Comparison of ENCODE assay signal across 10 mouse cellular contexts in the genomic region with DNA sequence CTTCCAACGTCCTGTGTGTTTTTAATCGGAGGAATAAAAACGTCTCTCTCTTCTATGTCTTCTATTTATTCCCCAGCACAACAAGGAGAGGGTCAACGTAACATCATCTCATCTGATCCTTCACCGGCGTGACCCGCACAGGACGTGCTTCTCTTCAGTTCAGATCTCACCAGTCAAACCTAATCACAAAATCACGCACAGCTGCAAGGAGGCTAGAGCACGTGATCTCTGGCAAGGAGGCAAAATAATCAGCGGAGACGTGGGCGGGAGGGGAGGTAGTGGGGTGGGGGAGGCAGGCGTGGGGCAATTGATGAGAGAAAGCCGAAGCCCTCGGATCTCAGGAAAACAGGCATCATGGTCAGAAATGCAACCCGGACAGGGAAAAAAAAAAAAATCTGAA. TPM values are rescaled to one million over a fixed set of nuclear protein-coding genes. Genes with fewer than 3 reads are reported as not detected.
DNase-seq lines count a peak whose midpoint lies in the region; ATAC-seq lines count a peak whose summit lies in the region.
"Had no signal": no experiment of that assay in that cellular context is flagged by ENCODE, and none has a peak within 500 bp of the region (broad histone marks: within the 10 kb centered on the region; RNA-seq: fewer than 3 reads in every experiment).

No protein-coding gene starts in this region.

- H3K9me3 ChIP-seq in lung, embryonic 15.5 days = no peaks in the 10 kb centered on the region
- H3K9me3 ChIP-seq in hindbrain, embryonic 14.5 days (ENCODE audit: control insufficient read depth, low read length) = no peaks in the 10 kb centered on the region
- H3K9me3 ChIP-seq in stomach, embryonic 14.5 days (ENCODE audit: control insufficient read depth, low read depth, low read length) = no peaks in the 10 kb centered on the region

- H3K36me3 ChIP-seq in lung, embryonic 15.5 days = no peaks in the 10 kb centered on the region
- no peaks in the 10 kb centered on the region for H3K36me3 ChIP-seq in hindbrain, embryonic 14.5 days (replicated peaks; ENCODE audit: control insufficient read depth, insufficient read depth)
- no peaks in the 10 kb centered on the region for H3K36me3 ChIP-seq in stomach, embryonic 14.5 days (ENCODE audit: control insufficient read depth, insufficient read depth, low read length)

- WGBS in lung, embryonic 15.5 days = 13% methylated on average over 17 of the region's 17 CpGs
- WGBS in hindbrain, embryonic 14.5 days = 54% methylated on average over 17 of the region's 17 CpGs
- WGBS in stomach, embryonic 14.5 days = 37% methylated on average over 17 of the region's 17 CpGs

- H3K9ac ChIP-seq in lung, embryonic 15.5 days = 0 out of 2 replicates have a peak overlapping the region, but pooled peaks have one; percentile 9
- H3K9ac ChIP-seq in hindbrain, embryonic 14.5 days = no peak overlapping the region
- H3K9ac ChIP-seq in stomach, embryonic 14.5 days (replicated peaks; ENCODE audit: low read depth, low read length) = no peak overlapping the region

- H3K4me3 ChIP-seq in lung, embryonic 15.5 days = peak overlapping the region; percentile 25
- peak overlapping the region; percentile 12 for H3K4me3 ChIP-seq in hindbrain, embryonic 14.5 days (replicated peaks; ENCODE audit: low read length)
- no peak overlapping the region for H3K4me3 ChIP-seq in stomach, embryonic 14.5 days (ENCODE audit: low read depth, low read length)

- H3K27ac ChIP-seq in lung, embryonic 15.5 days = no peak overlapping the region
- no peak overlapping the region for H3K27ac ChIP-seq in hindbrain, embryonic 14.5 days
- no peak overlapping the region for H3K27ac ChIP-seq in stomach, embryonic 14.5 days (ENCODE audit: low read length)

- no peaks in the 10 kb centered on the region for H3K27me3 ChIP-seq in lung, embryonic 15.5 days
- no peaks in the 10 kb centered on the region for H3K27me3 ChIP-seq in hindbrain, embryonic 14.5 days (ENCODE audit: control insufficient read depth, insufficient read depth, low read length)
- no peaks in the 10 kb centered on the region for H3K27me3 ChIP-seq in stomach, embryonic 14.5 days (ENCODE audit: control insufficient read depth, insufficient read depth, low read length)

- peak overlapping the region; percentile 57 for H3K4me2 ChIP-seq in lung, embryonic 15.5 days
- H3K4me2 ChIP-seq in hindbrain, embryonic 14.5 days (replicated peaks) = peak overlapping the region; percentile 23; the same call in 1 of the 2 replicates
- H3K4me2 ChIP-seq in stomach, embryonic 14.5 days (replicated peaks; ENCODE audit: low read depth, low read length) = peak overlapping the region; percentile 26; the same call in 1 of the 2 replicates

- no peaks in the 10 kb centered on the region for H3K4me1 ChIP-seq in lung, embryonic 15.5 days
- no peaks in the 10 kb centered on the region for H3K4me1 ChIP-seq in hindbrain, embryonic 14.5 days (replicated peaks; ENCODE audit: control insufficient read depth, insufficient read depth, low read length)
- H3K4me1 ChIP-seq in stomach, embryonic 14.5 days (ENCODE audit: control insufficient read depth, insufficient read depth, low read length) = no peaks in the 10 kb centered on the region

- no peak for ATAC-seq in lung, embryonic 15.5 days (ENCODE audit: borderline replicate concordance, extremely low read depth, low FRiP score, low TSS enrichment)
- no peak for ATAC-seq in hindbrain, embryonic 14.5 days (ENCODE audit: low FRiP score)
- ATAC-seq in stomach, embryonic 14.5 days (ENCODE audit: insufficient number of reproducible peaks, insufficient read depth, low FRiP score, low read depth) = no peak
- ATAC-seq in erythroblast, adult 5-6 weeks (replicated peaks; ENCODE audit: low FRiP score, poor library complexity, severe bottlenecking) = no peak

- DNase-seq in embryo, embryonic 10 days (ENCODE audit: low spot score) = peak; percentile 18
- DNase-seq in embryo, embryonic 9.5 days (ENCODE audit: extremely low spot score) = no peak
- no peak for DNase-seq in lung, postnatal 4 days
- DNase-seq in hindbrain, embryonic 14.5 days (ENCODE audit: low spot score) = no peak
- no peak for DNase-seq in thymus, postnatal 4 days
- DNase-seq: cerebellum, adult 8-10 months; gastrocnemius, postnatal 25 days had no signal

RNA-seq across cellular contexts. Expression of a gene that starts 14.4 kb away (rescaled TPM):
- 64.8 and 65.2 TPM in 2 replicates for polyA plus RNA-seq in lung, embryonic 15.5 days (2015; fragmentation: Nextera tagmentation; extraction: Ambion mirVana)
- polyA plus RNA-seq in hindbrain, embryonic 14.5 days (2014; fragmentation: Nextera tagmentation; extraction: Ambion mirVana) = 219 and 246 TPM in 2 replicates
- polyA plus RNA-seq in stomach, embryonic 14.5 days (2014; fragmentation: Nextera tagmentation; extraction: Ambion mirVana) = 78.4 and 82.1 TPM in 2 replicates
- total RNA-seq in erythroblast, adult 5-6 weeks (2015; ENCODE audit: low replicate concordance) = 4.4 and 8.6 TPM in 2 replicates
- total RNA-seq in erythroblast, adult 5-6 weeks (2017; ENCODE audit: low replicate concordance) = 8.2 and 9.9 TPM in 2 replicates
